Mouse (Mus musculus) CD8-positive naive resting alpha-beta T cell, adult 2 months (primary cell): ENCODE measurements around the gene Vmn1r149.
"Not testable (repeated sequence)": the region's sequence is repeated elsewhere in the genome, so short reads cannot be mapped to it uniquely, and the experiment has no call there.

Experiments
- DNase-seq, 2 experiments: peaks; one replicate each; pipeline ENCODE4 v3.0.0; 2022; ENCODE audit warnings: low read depth in 2 of 2, low spot score in 2 of 2

Vmn1r149 gene

DNA sequence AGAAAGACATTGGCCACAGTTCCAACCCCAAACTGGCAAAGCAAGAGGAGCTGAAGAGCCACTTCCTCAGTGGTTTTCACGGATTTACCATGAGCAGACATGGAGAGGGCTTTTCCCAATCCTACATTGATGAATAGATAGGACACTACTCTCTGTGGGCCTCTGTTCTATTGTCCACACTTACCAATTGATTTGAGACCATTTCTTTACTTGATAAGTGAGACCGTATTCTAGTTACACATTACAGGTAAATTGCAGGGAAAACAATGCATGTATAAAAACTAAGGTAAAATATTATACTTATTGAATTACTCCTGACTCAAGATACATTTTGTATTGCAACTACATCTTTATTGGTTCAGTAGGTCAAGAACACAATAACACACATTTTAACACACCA lies at the start of gene Vmn1r149:
TSS of gene Vmn1r149 (minus strand) at position 101 of the 400 bp plus-strand sequence.
- DNase-seq = not testable (repeated sequence)

DNA sequence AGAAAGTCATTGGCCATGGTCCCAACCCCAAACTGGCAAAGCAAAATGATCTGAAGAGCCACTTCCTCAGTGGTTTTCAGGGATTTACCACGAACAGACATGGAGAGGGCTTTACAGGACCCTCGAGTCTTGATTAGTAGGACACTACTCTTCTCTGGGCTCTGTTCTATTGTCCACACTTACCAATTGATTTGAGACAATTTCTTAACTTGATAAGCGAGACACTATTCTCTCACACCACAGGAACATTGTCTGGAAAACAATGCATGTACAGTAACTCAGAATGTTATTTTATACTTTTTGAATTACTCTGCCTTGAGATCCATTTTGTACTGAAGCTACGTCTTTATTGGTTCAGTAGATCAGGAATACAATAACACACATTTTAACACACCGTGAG lies 25.9 kb upstream of the Vmn1r149 start, which contains the start of gene Gm10665:
TSS of gene Gm10665 (minus strand) at position 101 of the 400 bp plus-strand sequence.
- not testable (repeated sequence) for DNase-seq

DNA sequence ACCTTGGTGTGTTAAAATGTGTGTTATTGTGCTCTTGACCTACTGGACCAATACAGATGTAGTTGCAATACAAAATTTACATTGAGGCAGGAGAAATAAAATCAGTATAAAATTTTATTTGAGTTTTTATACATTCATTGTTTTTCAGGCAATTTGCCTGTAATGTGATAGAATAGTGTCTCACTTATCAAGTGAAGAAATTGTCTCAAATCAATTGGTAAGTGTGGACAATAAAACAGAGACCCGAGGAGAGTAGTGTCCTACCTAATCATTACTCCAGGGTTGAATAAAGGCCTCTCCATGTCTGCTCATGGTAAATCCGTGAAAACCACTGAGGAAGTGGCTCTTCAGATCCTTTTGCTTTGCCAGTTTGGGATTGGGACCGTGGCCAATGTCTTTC lies 24.7 kb downstream of the Vmn1r149 start, which contains the start of gene Vmn1r148:
TSS of gene Vmn1r148 (plus strand) at position 301 of the 400 bp plus-strand sequence.
- not testable (repeated sequence) for DNase-seq
